Mouse (Mus musculus) kidney, adult 2 months (tissue): Measurements from ENCODE around the gene Plscr5. TPM values are rescaled to one million over a fixed set of nuclear protein-coding genes. Genes with fewer than 3 reads are reported as not detected.

ENCODE experiments used
- DNase-seq: peaks from one replicate; pipeline ENCODE4 v3.0.0; 2021
- H3K27ac ChIP-seq: fragments of 200-500 bp; 2 replicates; pipeline ENCODE4 v1.5.1; 2012; ENCODE audit warnings: low read depth, low read length, control low read depth, inconsistent platforms; ENCODE audit not compliant: insufficient read depth
- H3K27me3 ChIP-seq: fragments of 200-500 bp; replicated peaks from 2 replicates; pipeline ENCODE4 v1.6.1; 2012; ENCODE audit warnings: mild to moderate bottlenecking, moderate library complexity, low read length, inconsistent platforms; ENCODE audit not compliant: control insufficient read depth, insufficient read depth
- H3K36me3 ChIP-seq: fragments of 200-500 bp; 2 replicates; pipeline ENCODE4 v1.6.1; 2012; ENCODE audit warnings: mild to moderate bottlenecking, moderate library complexity, low read length, inconsistent platforms; ENCODE audit not compliant: control insufficient read depth, insufficient read depth
- H3K4me1 ChIP-seq: fragments of 200-500 bp; 2 replicates; pipeline ENCODE4 v1.6.1; 2011; ENCODE audit warnings: low read length; ENCODE audit not compliant: control insufficient read depth, insufficient read depth
- H3K4me3 ChIP-seq: fragments of 200-500 bp; 2 replicates; pipeline ENCODE4 v1.5.1; 2011; ENCODE audit warnings: mild to moderate bottlenecking, low read depth, low read length, control low read depth; ENCODE audit not compliant: insufficient read depth
- CTCF ChIP-seq: fragments of 200-500 bp; conservative IDR thresholded peaks from 2 replicates; pipeline ENCODE4 v1.5.1; 2011; ENCODE audit warnings: low read depth, mild to moderate bottlenecking, control low read depth, low read length, moderate library complexity, mixed read lengths; ENCODE audit not compliant: insufficient read depth, insufficient read length
- POLR2A ChIP-seq: fragments of 200-500 bp; IDR thresholded peaks from one replicate; pipeline ENCODE4 v1.6.1; 2011; ENCODE audit warnings: low read depth, low read length, control low read depth
- WGBS: fragments of 180-500 bp; shearing (Covaris S2); methylation state at CpG from one replicate; pipeline ENCODE4 v1.1.7; 2018; 5-methylcytosine and 5-hydroxymethylcytosine counted together
- polyA plus RNA-seq: library from polyadenylated mRNA; depleted of rRNA; stranded (reverse); fragments of >200 nt; gene quantifications from 2 replicates; pipeline ENCODE4 v1.2.3, GENCODE M21; 2012

Gene Plscr5
- polyA plus RNA-seq, 1 experiment, result not detected

GRCm38 (mm10) chr9:92226127-92226655 is 33.5 kb downstream of the Plscr5 start:
- Histone ChIP-seq H3K36me3 (no peaks in the 10 kb centered on the region), H3K27ac (no peak overlapping the region), H3K4me1 (no peaks in the 10 kb centered on the region), H3K4me3 (no peak overlapping the region), H3K27me3 (no peaks in the 10 kb centered on the region)
- WGBS, result 81% methylated on average over 3 of the region's 3 CpGs
- TF ChIP-seq CTCF (no peak), POLR2A (no peak)
- no peak for DNase-seq

- no peak for DNase-seq
- H3K4me3 ChIP-seq, result no peak overlapping the region
- H3K36me3 ChIP-seq, result no peaks in the 10 kb centered on the region
- no peaks in the 10 kb centered on the region for H3K27me3 ChIP-seq
- TF ChIP-seq POLR2A (no peak), CTCF (no peak)
- WGBS, result 90% methylated on average over 3 of the region's 3 CpGs
- H3K4me1 ChIP-seq, result no peaks in the 10 kb centered on the region
- no peak overlapping the region for H3K27ac ChIP-seq
Observed at GRCm38 (mm10) chr9:92226795-92227194, 34.1 kb downstream of the Plscr5 start.

- H3K27me3 ChIP-seq, result no peaks in the 10 kb centered on the region
- 79% methylated on average over 16 of the region's 16 CpGs for WGBS
- no peaks in the 10 kb centered on the region for H3K4me1 ChIP-seq
- DNase-seq, result no peak
- TF ChIP-seq CTCF (no peak), POLR2A (no peak)
- no peak overlapping the region for H3K27ac ChIP-seq
- H3K4me3 ChIP-seq, result no peak overlapping the region
- H3K36me3 ChIP-seq, result no peaks in the 10 kb centered on the region
Observed at GRCm38 (mm10) chr9:92228867-92229832, 36.4 kb downstream of the Plscr5 start.

- no peak for DNase-seq
- no peaks in the 10 kb centered on the region for H3K27me3 ChIP-seq
- no peak for TF ChIP-seq POLR2A
- TF ChIP-seq CTCF, result no peak
- no peaks in the 10 kb centered on the region for H3K36me3 ChIP-seq
- WGBS, result 37% methylated on average over 2 of the region's 2 CpGs
- no peak overlapping the region for H3K4me3 ChIP-seq
- H3K4me1 ChIP-seq, result no peaks in the 10 kb centered on the region
- H3K27ac ChIP-seq, result no peak overlapping the region
Observed at GRCm38 (mm10) chr9:92229833-92230205, 37.1 kb downstream of the Plscr5 start.

- H3K4me3 ChIP-seq, result no peak overlapping the region
- H3K27me3 ChIP-seq, result no peaks in the 10 kb centered on the region
- no peak for DNase-seq
- H3K27ac ChIP-seq, result no peak overlapping the region
- 91% methylated on average over 11 of the region's 11 CpGs for WGBS
- no peaks in the 10 kb centered on the region for H3K4me1 ChIP-seq
- TF ChIP-seq CTCF (no peak), POLR2A (no peak)
- H3K36me3 ChIP-seq, result no peaks in the 10 kb centered on the region
Observed at GRCm38 (mm10) chr9:92234901-92235458, 42.2 kb downstream of the Plscr5 start.

GRCm38 (mm10) chr9:92248773-92249446 is 56.2 kb downstream of the Plscr5 start:
- no peak overlapping the region for H3K4me3 ChIP-seq
- H3K27me3 ChIP-seq, result no peaks in the 10 kb centered on the region
- 73% methylated on average over 7 of the region's 7 CpGs for WGBS
- no peak overlapping the region for H3K27ac ChIP-seq
- peaks cover 4% of the 10 kb centered on the region for H3K4me1 ChIP-seq
- DNase-seq, result no peak
- H3K36me3 ChIP-seq, result no peaks in the 10 kb centered on the region
- TF ChIP-seq POLR2A, result no peak
- no peak for TF ChIP-seq CTCF
